Mouse (Mus musculus) erythroblast, embryonic 14.5 days (primary cell): ENCODE data around the gene Bdh2.

Experiments used
- GATA1 ChIP-seq: IDR thresholded peaks from 2 replicates; pipeline ENCODE4 v1.6.1; 2012; ENCODE audit warnings: low read length, inconsistent platforms, mixed read lengths
- TAL1 ChIP-seq: IDR thresholded peaks from 3 replicates; pipeline ENCODE4 v1.6.1; 2012; ENCODE audit warnings: low read length, inconsistent platforms, mixed read lengths

DNA sequence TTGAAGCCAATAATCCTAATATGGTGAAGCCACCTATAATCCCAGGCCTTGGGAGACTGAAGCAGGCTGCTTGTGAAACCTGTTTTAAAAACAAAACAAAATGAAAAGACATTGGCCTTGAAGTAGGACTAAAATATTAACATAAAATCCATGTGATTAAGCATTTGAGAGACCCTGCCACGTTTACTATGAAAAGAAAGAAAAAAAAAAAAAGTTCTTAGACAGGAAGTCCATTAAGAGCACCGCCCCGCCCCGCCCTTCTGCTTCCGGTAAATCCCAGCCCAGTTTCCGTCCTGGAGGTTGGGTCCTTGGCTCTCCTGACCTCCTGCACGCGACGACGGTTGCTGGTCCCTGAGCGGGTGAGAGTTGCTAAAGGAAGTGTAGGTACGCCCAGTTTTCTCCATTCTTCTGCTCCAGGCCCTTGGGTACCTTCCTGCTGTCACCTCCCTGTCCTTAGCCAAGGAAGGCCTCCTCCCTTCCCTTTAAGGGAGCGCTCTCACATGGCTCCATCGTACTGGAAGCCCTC, 66.8 kb downstream of the Bdh2 start, which contains the start of gene Slc9b1:
- TF ChIP-seq TAL1 (no peak), GATA1 (no peak)
